Mouse (Mus musculus) neural tube, embryonic 13.5 days (tissue): Measurements from ENCODE around the gene Taf5l. TPM values are rescaled to one million over a fixed set of nuclear protein-coding genes. Genes with fewer than 3 reads are reported as not detected.

ENCODE experiments used
- ATAC-seq: fragments of 200-750 bp; cut with Nextera tagmentation; 2 replicates; pipeline ENCODE4 v1.8.0; 2017; ENCODE audit warnings: low read depth, mild to moderate bottlenecking, moderate TSS enrichment, moderate library complexity
- H3K27ac ChIP-seq: fragments of 300-500 bp; sonication (generic); replicated peaks from 2 replicates; pipeline ENCODE4 v1.5.1; 2015; ENCODE audit warnings: moderate library complexity, mild to moderate bottlenecking, inconsistent platforms
- H3K27me3 ChIP-seq: fragments of 300-500 bp; sonication (generic); 2 replicates; pipeline ENCODE4 v1.6.1; 2015; ENCODE audit warnings: mild to moderate bottlenecking, inconsistent platforms
- H3K36me3 ChIP-seq: fragments of 300-500 bp; sonication (generic); 2 replicates; pipeline ENCODE4 v1.6.1; 2015; ENCODE audit warnings: mild to moderate bottlenecking, inconsistent platforms
- H3K4me1 ChIP-seq: fragments of 300-500 bp; sonication (generic); replicated peaks from 2 replicates; pipeline ENCODE4 v1.6.1; 2015; ENCODE audit warnings: inconsistent platforms
- H3K4me2 ChIP-seq: fragments of 300-500 bp; sonication (generic); 2 replicates; pipeline ENCODE4 v1.6.1; 2015; ENCODE audit warnings: inconsistent platforms, mild to moderate bottlenecking, moderate library complexity
- H3K4me3 ChIP-seq: fragments of 300-500 bp; sonication (generic); 2 replicates; pipeline ENCODE4 v1.5.1; 2015; ENCODE audit warnings: mild to moderate bottlenecking, inconsistent platforms
- H3K9ac ChIP-seq: fragments of 300-500 bp; sonication (generic); 2 replicates; pipeline ENCODE4 v1.6.1; 2015; ENCODE audit warnings: moderate library complexity, mild to moderate bottlenecking, inconsistent platforms
- H3K9me3 ChIP-seq: fragments of 300-500 bp; sonication (generic); 2 replicates; pipeline ENCODE4 v1.6.1; 2016; ENCODE audit warnings: inconsistent platforms
- WGBS: fragments of 180-500 bp; shearing (Covaris S2); methylation state at CpG from one replicate; pipeline ENCODE4 v1.1.7; 2015; 5-methylcytosine and 5-hydroxymethylcytosine counted together
- polyA plus RNA-seq: library from polyadenylated mRNA; unstranded; fragments of >200 nt; fragmentation: Nextera tagmentation; extraction: Ambion mirVana; gene quantifications from 2 replicates; pipeline ENCODE4 v1.2.1, GENCODE M21; 2015

Taf5l gene
- 24.1 and 27.3 TPM in 2 replicates for polyA plus RNA-seq

- H3K36me3 ChIP-seq, result peaks cover 20% of the 10 kb centered on the region
- H3K4me2 ChIP-seq, result peak within 1 kb of the TSS; percentile 72
- WGBS, result under 1% methylated on average over 59 of the region's 74 CpGs
- no peaks in the 10 kb centered on the region for H3K9me3 ChIP-seq
- peaks cover 35% of the 10 kb centered on the region for H3K4me1 ChIP-seq
- peak within 1 kb of the TSS; percentile 93 for H3K27ac ChIP-seq
- no peaks in the 10 kb centered on the region for H3K27me3 ChIP-seq
- ATAC-seq, result peak; percentile 91
- peak within 1 kb of the TSS; percentile 84 for H3K9ac ChIP-seq
- H3K4me3 ChIP-seq, result peak within 1 kb of the TSS; percentile 65
These were observed at the start of gene Taf5l, which contains the start of gene Urb2 for GRCm38 (mm10) chr8:124021237-124022227. Gene Taf5l (minus strand): TSS chr8:124021397. Gene Urb2 (plus strand): TSS chr8:124021508.

DNA sequence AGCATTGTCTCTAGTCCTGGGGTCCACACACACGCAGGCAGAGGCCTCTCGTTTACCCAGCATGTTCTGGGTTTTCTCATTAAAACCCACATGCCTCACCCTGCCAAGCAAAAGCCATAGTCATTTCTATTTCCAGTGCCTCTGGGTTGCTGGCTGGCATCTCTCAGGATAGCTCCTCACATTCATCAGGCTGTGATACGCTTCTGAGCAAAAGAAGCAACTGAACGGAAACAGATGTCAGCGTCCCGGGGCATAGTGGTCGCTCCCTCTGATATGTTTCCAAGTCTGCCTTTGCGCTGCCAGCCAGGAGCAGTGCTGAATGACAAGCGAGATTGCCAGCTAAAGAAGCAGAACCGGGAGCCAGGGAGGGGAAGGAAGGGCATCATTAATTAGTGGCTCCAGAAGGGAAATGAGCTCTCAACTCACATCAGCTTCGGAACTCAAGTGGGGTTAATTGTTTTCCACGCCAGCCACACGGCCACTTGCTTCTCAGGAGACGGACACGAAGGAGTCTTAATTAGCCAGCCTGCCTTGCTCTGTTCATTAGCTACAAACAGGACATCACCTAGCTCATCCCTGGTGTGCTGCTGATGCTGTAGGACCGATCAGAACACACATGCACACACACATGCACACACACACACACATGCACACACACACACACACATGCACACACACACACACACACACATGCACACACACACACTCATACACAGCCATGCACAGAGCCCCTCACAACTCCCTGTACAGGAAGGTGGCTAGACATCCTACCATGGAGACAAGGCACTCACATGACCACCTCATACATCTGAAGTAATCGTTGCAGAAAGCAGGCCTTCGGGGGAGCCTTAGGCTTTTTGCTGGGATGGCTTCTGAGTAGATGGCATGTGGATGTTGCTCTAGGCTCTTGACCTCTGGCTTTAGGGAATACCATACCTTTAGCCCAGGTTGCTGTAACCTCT lies 49.4 kb upstream of the Taf5l start:
- no peaks in the 10 kb centered on the region for H3K9me3 ChIP-seq
- H3K4me3 ChIP-seq, result no peak overlapping the region
- H3K4me2 ChIP-seq, result peak overlapping the region; percentile 20; the same call in 1 of the 2 replicates
- H3K4me1 ChIP-seq, result peaks cover 29% of the 10 kb centered on the region
- peak; percentile 67 for ATAC-seq
- H3K9ac ChIP-seq, result peak overlapping the region; percentile 26; the same call in 1 of the 2 replicates
- H3K27ac ChIP-seq, result peak overlapping the region; percentile 71
- no peaks in the 10 kb centered on the region for H3K36me3 ChIP-seq
- WGBS, result 26% methylated on average over 18 of the region's 18 CpGs
- H3K27me3 ChIP-seq, result no peaks in the 10 kb centered on the region

DNA sequence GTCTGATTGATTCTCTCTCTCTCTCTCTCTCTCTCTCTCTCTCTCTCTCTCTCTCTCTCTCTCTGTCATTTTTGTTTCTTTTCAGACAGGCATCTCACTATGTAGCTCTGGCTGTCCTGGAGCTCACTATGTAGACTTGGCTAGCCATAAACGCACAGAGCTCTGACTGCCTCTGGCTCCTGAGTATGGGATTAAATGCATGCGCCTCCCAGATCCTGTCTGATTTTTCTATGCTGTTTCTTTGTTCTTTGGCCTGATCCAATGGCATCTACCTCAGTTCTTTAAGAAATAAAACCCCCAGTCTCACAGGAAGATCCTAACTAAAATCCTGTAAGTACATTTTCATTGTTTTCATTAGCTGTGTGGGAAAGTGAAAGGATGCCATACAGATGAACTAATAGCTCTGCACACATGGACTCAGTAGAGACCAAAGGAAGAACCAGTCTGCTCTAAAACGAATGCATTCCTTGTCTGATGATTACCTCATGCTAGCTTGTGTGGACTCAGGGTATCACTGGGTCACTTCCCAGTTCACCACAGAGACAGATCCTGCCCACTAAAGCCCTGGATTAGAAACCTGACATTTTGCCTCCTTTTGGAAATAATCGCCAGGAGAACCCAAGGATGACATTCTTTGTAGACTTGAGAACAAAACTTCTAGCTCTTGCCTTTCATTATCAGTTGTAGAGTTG lies 46.0 kb upstream of the Taf5l start:
- Histone ChIP-seq H3K27ac (no peak overlapping the region), H3K4me2 (no peak overlapping the region), H3K4me3 (no peak overlapping the region), H3K9me3 (no peaks in the 10 kb centered on the region), H3K4me1 (peaks cover 28% of the 10 kb centered on the region), H3K27me3 (no peaks in the 10 kb centered on the region), H3K36me3 (no peaks in the 10 kb centered on the region), H3K9ac (no peak overlapping the region)
- WGBS, result 80% methylated on average over 4 of the region's 4 CpGs
- ATAC-seq, result no peak

GRCm38 (mm10) chr8:124066325-124067058 lies 45.3 kb upstream of the Taf5l start:
- Histone ChIP-seq H3K9me3 (no peaks in the 10 kb centered on the region), H3K4me3 (no peak overlapping the region), H3K4me1 (peaks cover 24% of the 10 kb centered on the region), H3K36me3 (no peaks in the 10 kb centered on the region), H3K27ac (no peak overlapping the region), H3K27me3 (no peaks in the 10 kb centered on the region), H3K4me2 (no peak overlapping the region), H3K9ac (no peak overlapping the region)
- ATAC-seq, result no peak
- WGBS, result 57% methylated on average over 4 of the region's 4 CpGs

DNA sequence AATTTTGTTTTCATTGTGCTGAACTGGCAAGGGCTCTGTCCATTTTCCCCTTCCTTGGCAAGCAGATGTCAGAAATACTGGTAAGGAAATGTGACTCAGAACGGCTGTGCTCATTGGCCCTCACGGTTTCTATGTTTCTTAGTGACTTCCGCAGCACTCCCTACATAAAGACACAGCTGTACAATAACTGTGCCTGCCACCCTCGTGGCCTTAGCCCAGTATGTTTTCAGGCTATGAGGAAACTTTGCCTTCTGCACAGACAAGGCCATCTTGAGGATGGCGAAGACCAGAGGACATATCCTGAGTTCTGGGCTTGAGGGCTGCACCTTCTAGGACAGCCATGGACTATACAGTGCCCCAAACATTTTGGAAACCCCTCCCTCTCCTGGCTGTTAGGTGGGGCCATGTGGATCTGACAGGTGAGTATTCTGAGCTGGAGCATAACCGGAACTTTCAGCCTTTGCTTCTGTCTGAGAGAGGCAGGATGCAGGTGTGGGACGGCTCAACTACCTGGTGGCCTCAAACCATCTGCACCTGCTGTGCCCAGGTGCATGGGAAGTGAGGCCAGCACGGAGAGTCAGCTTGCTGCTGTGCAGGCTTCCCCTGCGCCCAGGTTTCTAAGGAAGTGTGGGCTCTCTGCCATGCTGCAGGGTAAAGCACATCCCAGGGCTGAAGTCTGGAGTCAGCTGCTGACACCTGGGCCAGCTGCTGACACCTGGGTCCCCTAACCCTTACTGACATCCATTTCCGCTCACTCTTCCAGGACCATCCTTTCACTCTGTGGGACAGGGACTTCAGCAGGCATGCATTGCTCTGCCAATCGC lies 35.8 kb upstream of the Taf5l start:
- 85% methylated on average over 11 of the region's 11 CpGs for WGBS
- Histone ChIP-seq H3K4me3 (no peak overlapping the region), H3K36me3 (no peaks in the 10 kb centered on the region), H3K4me1 (peaks cover 5% of the 10 kb centered on the region; the same call in 1 of the 2 replicates), H3K27me3 (no peaks in the 10 kb centered on the region), H3K9ac (no peak overlapping the region), H3K4me2 (no peak overlapping the region), H3K27ac (no peak overlapping the region), H3K9me3 (no peaks in the 10 kb centered on the region)
- ATAC-seq, result no peak

- Histone ChIP-seq H3K9me3 (no peaks in the 10 kb centered on the region), H3K27ac (no peak overlapping the region), H3K4me2 (no peak overlapping the region), H3K9ac (no peak overlapping the region), H3K4me1 (peaks cover 5% of the 10 kb centered on the region; the same call in 1 of the 2 replicates), H3K27me3 (no peaks in the 10 kb centered on the region), H3K36me3 (peaks cover 16% of the 10 kb centered on the region), H3K4me3 (no peak overlapping the region)
- no peak for ATAC-seq
- 67% methylated on average over 4 of the region's 4 CpGs for WGBS
These were observed 31.4 kb upstream of the Taf5l start for GRCm38 (mm10) chr8:124052568-124052967.

DNA sequence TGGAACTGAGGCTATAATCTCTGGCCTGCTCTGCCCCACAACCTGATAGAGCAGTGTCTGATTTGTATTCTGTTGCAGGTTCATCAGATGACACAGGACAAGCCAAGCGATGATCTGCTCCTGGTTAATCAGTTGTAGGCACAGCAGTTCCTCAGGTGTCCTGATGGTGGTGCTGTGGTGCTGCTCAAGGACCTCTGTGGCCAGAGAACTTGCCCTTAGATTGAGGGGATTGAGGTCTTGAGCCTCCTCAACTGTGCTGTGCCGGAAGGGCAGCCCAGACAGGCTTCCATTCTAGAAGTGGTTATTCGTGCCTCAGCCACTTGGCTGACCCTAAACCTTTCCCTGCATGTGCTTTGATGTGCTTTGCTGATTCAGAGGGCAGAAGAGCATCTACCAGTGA lies 30.9 kb upstream of the Taf5l start:
- Histone ChIP-seq H3K4me2 (no peak overlapping the region), H3K9ac (no peak overlapping the region), H3K27ac (no peak overlapping the region), H3K4me1 (peaks cover 5% of the 10 kb centered on the region; the same call in 1 of the 2 replicates), H3K36me3 (peaks cover 21% of the 10 kb centered on the region), H3K9me3 (no peaks in the 10 kb centered on the region), H3K4me3 (no peak overlapping the region), H3K27me3 (no peaks in the 10 kb centered on the region)
- ATAC-seq, result peak; percentile 56
- 16% methylated on average over 3 of the region's 3 CpGs for WGBS

DNA sequence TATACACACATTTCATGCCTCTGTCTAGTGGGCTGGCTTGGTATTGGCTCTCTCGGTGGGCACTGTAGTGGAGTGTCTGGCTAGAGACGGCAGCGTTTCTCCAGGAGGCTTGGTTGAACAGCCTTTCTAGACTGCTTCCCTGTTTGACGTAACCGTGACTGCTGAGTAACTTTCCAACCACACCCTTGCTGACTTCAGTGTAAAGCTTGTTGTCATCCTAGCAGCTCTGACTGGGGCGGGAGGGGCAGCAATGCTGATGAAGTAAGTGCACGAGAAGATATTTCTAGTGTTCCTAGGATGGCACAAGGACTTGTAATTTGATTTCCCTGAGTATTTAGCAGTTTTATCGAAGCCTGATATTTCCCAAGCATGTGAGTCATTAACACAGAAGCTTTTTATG lies 24.7 kb upstream of the Taf5l start:
- Histone ChIP-seq H3K4me3 (no peak overlapping the region), H3K9ac (no peak overlapping the region), H3K9me3 (no peaks in the 10 kb centered on the region), H3K27me3 (no peaks in the 10 kb centered on the region), H3K4me1 (no peaks in the 10 kb centered on the region), H3K4me2 (no peak overlapping the region), H3K36me3 (peaks cover 67% of the 10 kb centered on the region), H3K27ac (no peak overlapping the region)
- no peak for ATAC-seq
- WGBS, result 89% methylated on average over 8 of the region's 8 CpGs

- WGBS, result 95% methylated on average over 12 of the region's 12 CpGs
- Histone ChIP-seq H3K36me3 (peaks cover 72% of the 10 kb centered on the region), H3K4me3 (no peak overlapping the region), H3K9ac (no peak overlapping the region), H3K4me2 (no peak overlapping the region), H3K27ac (no peak overlapping the region), H3K27me3 (no peaks in the 10 kb centered on the region), H3K4me1 (no peaks in the 10 kb centered on the region), H3K9me3 (no peaks in the 10 kb centered on the region)
- ATAC-seq, result no peak
These were observed 23.7 kb upstream of the Taf5l start for GRCm38 (mm10) chr8:124044931-124045330.

GRCm38 (mm10) chr8:124044421-124044820 lies 23.2 kb upstream of the Taf5l start:
- no peaks in the 10 kb centered on the region for H3K4me1 ChIP-seq
- H3K9me3 ChIP-seq, result no peaks in the 10 kb centered on the region
- H3K4me2 ChIP-seq, result no peak overlapping the region
- ATAC-seq, result no peak
- H3K9ac ChIP-seq, result no peak overlapping the region
- H3K4me3 ChIP-seq, result no peak overlapping the region
- no peak overlapping the region for H3K27ac ChIP-seq
- H3K36me3 ChIP-seq, result peaks cover 74% of the 10 kb centered on the region
- 92% methylated on average over 5 of the region's 5 CpGs for WGBS
- no peaks in the 10 kb centered on the region for H3K27me3 ChIP-seq
